Mouse (Mus musculus): ENCODE measurements around the gene Usp48. TPM values are rescaled to one million over a fixed set of nuclear protein-coding genes. Genes with fewer than 3 reads are reported as not detected.

Usp48 gene
- polyA plus RNA-seq, 2 experiments, result 25.9 to 27.4 TPM

DNA sequence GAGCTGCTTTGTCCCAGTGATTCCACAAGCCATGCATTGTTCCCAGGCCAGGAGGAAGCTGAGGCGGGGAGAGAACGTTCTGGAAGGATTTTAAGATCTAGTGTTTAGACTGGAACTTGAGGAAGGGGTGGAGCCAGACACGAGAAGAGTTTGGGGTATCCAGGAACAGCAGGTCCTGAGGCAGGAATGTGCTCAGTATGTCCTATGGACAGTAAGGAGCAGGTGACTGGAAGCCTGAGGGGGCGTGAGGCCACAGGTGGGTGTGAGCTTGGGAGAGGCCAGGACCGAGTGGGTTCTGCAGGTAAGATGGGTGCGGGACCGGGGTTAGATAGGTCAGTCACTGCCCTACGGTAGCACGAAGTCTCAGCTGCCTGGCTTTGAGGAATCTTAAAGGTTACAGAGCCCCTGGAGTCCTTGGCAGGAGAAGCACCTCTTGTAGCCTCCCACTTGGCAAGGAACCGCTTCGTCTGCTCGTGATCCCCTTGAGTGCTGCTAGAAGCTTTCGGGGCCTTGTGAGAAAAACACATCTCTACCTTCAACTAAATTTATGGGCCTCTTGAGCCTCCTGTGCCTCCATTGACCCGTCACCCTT lies 93.8 kb downstream of the Usp48 start:
- no peaks in the 10 kb centered on the region for H3K9me3 ChIP-seq (ENCODE audit: control insufficient read depth, low read length)
- no peak overlapping the region for H3K4me3 ChIP-seq (ENCODE audit: insufficient read depth in 1 of 2, low read depth in 2 of 2, low read length in 2 of 2)
- no peak for ATAC-seq (ENCODE audit: insufficient read depth)
- H3K4me1 ChIP-seq (replicated peaks; ENCODE audit: control insufficient read depth in 2 of 2, insufficient read depth in 2 of 2, low read length in 1 of 2), result no peaks in the 10 kb centered on the region
- 63% methylated on average over 14 of the region's 14 CpGs for WGBS (ENCODE audit: insufficient replicate concordance)
- no peak for DNase-seq (ENCODE audit: low read depth in 3 of 3, low spot score in 3 of 3)
- no peak for TF ChIP-seq EP300 (IDR thresholded peaks at IDR 0.05; ENCODE audit: low read depth)
- TF ChIP-seq CTCF (IDR thresholded peaks at IDR 0.05; ENCODE audit: low read depth), result no peak
- no peak overlapping the region for H3K27ac ChIP-seq
- H3K9ac ChIP-seq (replicated peaks), result no peak overlapping the region
- H3K27me3 ChIP-seq (ENCODE audit: control insufficient read depth, insufficient read depth, low read length), result peaks cover under 1% of the 10 kb centered on the region
- no peak overlapping the region for H3K4me2 ChIP-seq (ENCODE audit: low read depth)
- H3K36me3 ChIP-seq (replicated peaks; ENCODE audit: control insufficient read depth, insufficient read depth, low read depth), result no peaks in the 10 kb centered on the region

DNA sequence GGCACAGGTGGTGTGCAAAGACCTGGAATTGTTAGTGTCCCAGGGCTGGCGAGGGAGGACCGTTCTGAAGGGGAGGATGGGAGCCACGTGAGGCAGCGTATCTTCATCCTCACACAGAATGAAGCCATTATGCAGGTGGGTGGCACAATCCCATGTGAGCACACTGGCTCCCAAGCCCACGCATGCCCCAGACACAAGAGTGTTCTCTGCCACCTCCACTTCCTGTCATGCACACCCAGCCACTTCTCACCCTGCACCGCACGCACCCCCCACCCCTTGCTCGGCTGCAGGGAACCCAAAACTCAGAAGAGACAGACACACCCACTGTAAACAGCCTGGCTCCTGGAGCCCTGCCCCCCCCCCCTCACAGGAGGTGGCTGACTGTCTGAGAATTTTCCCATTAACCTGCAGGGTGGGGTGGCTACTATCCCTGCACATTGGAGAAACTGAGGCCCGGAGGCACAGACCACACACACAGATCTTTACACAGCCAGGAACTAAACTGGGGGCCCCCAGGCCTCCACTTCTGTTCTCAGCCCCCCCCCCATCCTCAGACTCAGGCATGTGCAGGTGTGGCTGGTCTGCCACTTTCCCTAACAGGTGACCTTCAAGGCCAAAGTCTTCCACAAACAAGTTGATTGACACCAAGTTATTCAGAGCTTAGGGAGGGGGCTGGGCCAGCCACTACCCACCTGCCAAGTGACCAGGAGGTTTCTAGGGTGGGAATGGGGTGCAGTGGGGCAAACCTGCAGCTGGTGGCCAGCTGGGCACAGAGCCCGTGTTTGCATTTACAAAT lies 98.8 kb downstream of the Usp48 start:
- DNase-seq (ENCODE audit: low read depth in 3 of 3, low spot score in 3 of 3), result no peak
- TF ChIP-seq EP300 (IDR thresholded peaks at IDR 0.05; ENCODE audit: low read depth) (no peak), CTCF (IDR thresholded peaks at IDR 0.05; ENCODE audit: low read depth) (no peak)
- Histone ChIP-seq H3K27me3 (ENCODE audit: control insufficient read depth, insufficient read depth, low read length) (no peaks in the 10 kb centered on the region), H3K4me2 (ENCODE audit: low read depth) (no peak overlapping the region), H3K9ac (replicated peaks) (no peak overlapping the region), H3K27ac (no peak overlapping the region), H3K4me3 (ENCODE audit: insufficient read depth in 1 of 2, low read depth in 2 of 2, low read length in 2 of 2) (no peak overlapping the region), H3K4me1 (replicated peaks; ENCODE audit: control insufficient read depth in 2 of 2, insufficient read depth in 2 of 2, low read length in 1 of 2) (no peaks in the 10 kb centered on the region), H3K36me3 (replicated peaks; ENCODE audit: control insufficient read depth, insufficient read depth, low read depth) (no peaks in the 10 kb centered on the region), H3K9me3 (ENCODE audit: control insufficient read depth, low read length) (no peaks in the 10 kb centered on the region)
- no peak for ATAC-seq (ENCODE audit: insufficient read depth)
- 60% methylated on average over 10 of the region's 10 CpGs for WGBS (ENCODE audit: insufficient replicate concordance)

DNA sequence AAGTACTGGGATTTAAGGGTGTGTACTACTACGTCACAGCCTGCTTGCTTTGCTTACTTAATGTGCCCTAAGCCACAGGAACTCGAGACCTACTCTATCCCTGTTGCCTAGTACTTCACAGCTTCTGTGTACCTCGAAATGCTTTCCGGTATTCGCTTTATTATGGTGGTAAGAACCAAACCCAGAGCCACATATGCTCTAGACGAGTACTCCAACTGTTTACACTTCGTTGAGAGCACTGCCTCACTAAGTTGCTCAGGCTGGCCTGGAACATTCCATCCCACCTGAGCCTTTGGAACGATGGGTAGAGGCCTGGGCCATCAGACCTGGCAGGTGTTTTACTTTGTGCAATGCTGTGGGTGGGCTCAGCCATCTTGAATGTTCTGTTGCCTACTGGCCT lies 101.7 kb downstream of the Usp48 start:
- H3K27ac ChIP-seq, result no peak overlapping the region
- no peak overlapping the region for H3K4me2 ChIP-seq (ENCODE audit: low read depth)
- no peaks in the 10 kb centered on the region for H3K9me3 ChIP-seq (ENCODE audit: control insufficient read depth, low read length)
- H3K9ac ChIP-seq (replicated peaks), result no peak overlapping the region
- WGBS (ENCODE audit: insufficient replicate concordance), result 56% methylated on average over 8 of the region's 8 CpGs
- DNase-seq (ENCODE audit: low read depth in 3 of 3, low spot score in 3 of 3) (no peak), ATAC-seq (ENCODE audit: insufficient read depth) (no peak)
- H3K4me1 ChIP-seq (replicated peaks; ENCODE audit: control insufficient read depth in 2 of 2, insufficient read depth in 2 of 2, low read length in 1 of 2), result no peaks in the 10 kb centered on the region
- no peak for TF ChIP-seq CTCF (IDR thresholded peaks at IDR 0.05; ENCODE audit: low read depth)
- TF ChIP-seq EP300 (IDR thresholded peaks at IDR 0.05; ENCODE audit: low read depth), result no peak
- no peaks in the 10 kb centered on the region for H3K36me3 ChIP-seq (replicated peaks; ENCODE audit: control insufficient read depth, insufficient read depth, low read depth)
- no peak overlapping the region for H3K4me3 ChIP-seq (ENCODE audit: insufficient read depth in 1 of 2, low read depth in 2 of 2, low read length in 2 of 2)
- H3K27me3 ChIP-seq (ENCODE audit: control insufficient read depth, insufficient read depth, low read length), result no peaks in the 10 kb centered on the region

DNA sequence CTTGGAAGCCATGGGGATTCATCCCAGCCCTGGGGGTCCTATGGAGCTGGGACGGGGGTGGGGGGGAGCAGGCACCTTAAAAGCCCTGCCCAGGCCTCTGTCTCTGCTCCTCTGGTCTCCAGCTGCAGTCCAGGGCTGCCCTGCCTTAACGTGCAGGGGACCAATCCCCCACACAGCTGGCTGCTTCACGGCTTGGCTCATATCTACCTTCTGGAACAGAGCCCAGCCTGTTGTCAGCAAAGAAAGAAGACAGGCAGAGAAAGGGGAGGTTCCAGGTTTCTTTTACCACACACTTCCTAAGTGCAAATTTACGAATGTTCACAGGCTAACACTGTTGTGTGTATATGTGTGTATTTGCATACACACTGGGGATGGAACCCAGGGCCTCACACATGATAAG lies 102.3 kb downstream of the Usp48 start:
- no peaks in the 10 kb centered on the region for H3K4me1 ChIP-seq (replicated peaks; ENCODE audit: control insufficient read depth in 2 of 2, insufficient read depth in 2 of 2, low read length in 1 of 2)
- TF ChIP-seq CTCF (IDR thresholded peaks at IDR 0.05; ENCODE audit: low read depth) (no peak), EP300 (IDR thresholded peaks at IDR 0.05; ENCODE audit: low read depth) (no peak)
- H3K9ac ChIP-seq (replicated peaks), result no peak overlapping the region
- ATAC-seq (ENCODE audit: insufficient read depth), result no peak
- no peak overlapping the region for H3K27ac ChIP-seq
- no peaks in the 10 kb centered on the region for H3K36me3 ChIP-seq (replicated peaks; ENCODE audit: control insufficient read depth, insufficient read depth, low read depth)
- no peak for DNase-seq (ENCODE audit: low read depth in 3 of 3, low spot score in 3 of 3)
- no peaks in the 10 kb centered on the region for H3K9me3 ChIP-seq (ENCODE audit: control insufficient read depth, low read length)
- H3K4me2 ChIP-seq (ENCODE audit: low read depth), result no peak overlapping the region
- WGBS (ENCODE audit: insufficient replicate concordance), result 35% methylated on average over 4 of the region's 4 CpGs
- H3K4me3 ChIP-seq (ENCODE audit: insufficient read depth in 1 of 2, low read depth in 2 of 2, low read length in 2 of 2), result no peak overlapping the region
- H3K27me3 ChIP-seq (ENCODE audit: control insufficient read depth, insufficient read depth, low read length), result no peaks in the 10 kb centered on the region

DNA sequence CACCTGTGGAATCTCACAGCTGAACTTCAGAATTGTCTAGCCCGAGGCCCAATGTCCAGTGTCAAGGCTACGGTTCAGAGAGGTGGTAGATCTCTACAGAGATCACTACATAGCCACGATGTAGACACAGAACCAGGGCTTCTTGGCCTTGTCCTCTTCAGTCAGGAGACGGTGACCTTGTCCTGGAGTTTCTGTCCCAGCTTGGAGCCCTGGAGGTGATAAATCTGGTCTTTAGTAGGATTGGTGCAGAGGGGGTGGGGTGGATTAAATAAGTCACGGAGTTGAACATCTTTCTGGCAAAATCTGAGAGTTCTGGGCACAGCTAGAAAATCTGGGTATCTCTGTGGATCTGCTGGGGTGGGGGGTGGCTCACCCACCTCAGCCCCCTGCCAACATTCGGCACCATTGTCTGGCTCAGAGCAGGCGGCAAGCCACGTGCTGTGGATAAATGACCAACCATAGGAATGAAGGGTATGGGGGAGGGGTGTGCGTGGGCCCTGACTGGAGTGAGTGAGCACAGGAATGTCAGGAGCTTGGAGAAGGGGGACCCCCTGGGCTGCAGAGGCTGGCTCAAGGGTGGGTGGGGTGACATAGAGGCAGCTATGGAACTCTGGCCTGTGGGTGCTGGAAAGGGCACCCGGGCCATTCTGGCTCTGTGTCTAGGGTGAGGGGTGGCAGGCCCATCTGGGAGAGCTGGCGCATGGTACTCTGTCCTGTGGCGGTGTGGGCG lies 103.8 kb downstream of the Usp48 start:
- Histone ChIP-seq H3K36me3 (replicated peaks; ENCODE audit: control insufficient read depth, insufficient read depth, low read depth) (no peaks in the 10 kb centered on the region), H3K9me3 (ENCODE audit: control insufficient read depth, low read length) (no peaks in the 10 kb centered on the region), H3K27me3 (ENCODE audit: control insufficient read depth, insufficient read depth, low read length) (no peaks in the 10 kb centered on the region), H3K4me3 (ENCODE audit: insufficient read depth in 1 of 2, low read depth in 2 of 2, low read length in 2 of 2) (no peak overlapping the region), H3K4me1 (replicated peaks; ENCODE audit: control insufficient read depth in 2 of 2, insufficient read depth in 2 of 2, low read length in 1 of 2) (no peaks in the 10 kb centered on the region), H3K4me2 (ENCODE audit: low read depth) (no peak overlapping the region), H3K9ac (replicated peaks) (no peak overlapping the region), H3K27ac (no peak overlapping the region)
- no peak for ATAC-seq (ENCODE audit: insufficient read depth)
- whole genome bisulfite sequencing (ENCODE audit: insufficient replicate concordance), result 55% methylated on average over 13 of the region's 13 CpGs
- TF ChIP-seq CTCF (IDR thresholded peaks at IDR 0.05; ENCODE audit: low read depth), result no peak
- no peak for TF ChIP-seq EP300 (IDR thresholded peaks at IDR 0.05; ENCODE audit: low read depth)
- no peak for DNase-seq (ENCODE audit: low read depth in 3 of 3, low spot score in 3 of 3)

Data from liver, embryonic 14.5 days (tissue).